Mouse (Mus musculus) lung, postnatal 0 days (tissue): ENCODE measurements at regions not wholly inside any gene's neighbourhood (a gene's known extent, or its start where the extent isn't known, plus 50 kb on each side); places are given as distances from the start of the nearest gene placed in this dataset.

Source experiments
- ATAC-seq: fragments of 200-750 bp; cut with Nextera tagmentation; 2 replicates; pipeline ENCODE4 v1.8.0; 2017; ENCODE audit warnings: moderate library complexity
- DNase-seq: peaks from one replicate; pipeline ENCODE4 v3.0.0-alpha.2; 2016; ENCODE audit warnings: low spot score
- H3K27ac ChIP-seq: fragments of 300-500 bp; sonication (generic); 2 replicates; pipeline ENCODE4 v1.5.1; 2014; ENCODE audit warnings: antibody characterized with exemption, mild to moderate bottlenecking, low read length, mixed read lengths
- H3K27me3 ChIP-seq: fragments of 300-500 bp; sonication (generic); replicated peaks from 2 replicates; pipeline ENCODE4 v1.6.1; 2014; ENCODE audit warnings: low read length, mixed read lengths; ENCODE audit not compliant: insufficient read depth
- H3K36me3 ChIP-seq: fragments of 300-500 bp; sonication (generic); 2 replicates; pipeline ENCODE4 v1.6.1; 2014; ENCODE audit warnings: low read length, mixed read lengths; ENCODE audit not compliant: insufficient read depth
- H3K4me1 ChIP-seq: fragments of 300-500 bp; sonication (generic); 2 replicates; pipeline ENCODE4 v1.6.1; 2014; ENCODE audit warnings: antibody characterized with exemption, low read depth, low read length, mixed read lengths; ENCODE audit not compliant: insufficient read depth
- H3K4me2 ChIP-seq: fragments of 300-500 bp; sonication (generic); replicated peaks from 2 replicates; pipeline ENCODE4 v1.6.1; 2014; ENCODE audit warnings: low read depth, mild to moderate bottlenecking, low read length, moderate library complexity, mixed read lengths
- H3K4me3 ChIP-seq: fragments of 300-500 bp; sonication (generic); 2 replicates; pipeline ENCODE4 v1.5.1; 2014; ENCODE audit warnings: low read depth, low read length
- H3K9ac ChIP-seq: fragments of 300-500 bp; sonication (generic); replicated peaks from 2 replicates; pipeline ENCODE4 v1.6.1; 2014; ENCODE audit warnings: low read depth, mild to moderate bottlenecking
- H3K9me3 ChIP-seq: fragments of 300-500 bp; sonication (generic); 2 replicates; pipeline ENCODE4 v1.6.1; 2016; ENCODE audit warnings: low read length, mixed read lengths
- CTCF ChIP-seq: IDR thresholded peaks from 2 replicates; pipeline ENCODE4 v1.5.1; 2016; ENCODE audit warnings: antibody characterized with exemption, mild to moderate bottlenecking
- EP300 ChIP-seq: IDR thresholded peaks from 2 replicates; pipeline ENCODE4 v1.6.1; 2016; ENCODE audit warnings: antibody characterized with exemption, mild to moderate bottlenecking, control low read depth
- WGBS: fragments of 180-500 bp; shearing (Covaris S2); extraction: QIAGEN DNeasy Blood & Tissue Kit; methylation state at CpG from one replicate; pipeline ENCODE4 v1.1.7; 2014; 5-methylcytosine and 5-hydroxymethylcytosine counted together

DNA sequence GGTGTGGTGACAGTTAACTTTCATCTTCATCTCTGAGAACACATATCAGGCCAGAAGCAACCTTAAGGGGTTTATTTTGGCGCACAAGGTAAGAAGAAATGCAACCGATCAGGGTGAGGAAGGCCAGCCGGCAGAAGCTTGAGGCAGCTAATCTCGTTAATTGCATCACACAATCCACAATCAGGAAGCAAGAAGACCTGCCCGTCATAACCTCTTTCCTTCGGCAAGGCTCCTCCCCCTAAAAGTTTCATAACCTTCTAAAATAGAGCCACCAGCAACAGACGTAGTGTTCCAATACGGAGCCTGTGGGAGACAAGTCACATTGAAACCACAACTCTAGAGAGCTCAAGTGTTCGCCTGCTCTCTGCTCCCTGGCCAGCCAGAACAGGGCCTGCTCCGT, 91.4 kb downstream of the Dyrk2 start:
- no peaks in the 10 kb centered on the region for H3K9me3 ChIP-seq
- ATAC-seq = no peak
- H3K4me2 ChIP-seq = no peak overlapping the region
- no peak for DNase-seq
- no peak for TF ChIP-seq CTCF
- TF ChIP-seq EP300 = no peak
- no peak overlapping the region for H3K27ac ChIP-seq
- no peaks in the 10 kb centered on the region for H3K36me3 ChIP-seq
- no peaks in the 10 kb centered on the region for H3K4me1 ChIP-seq
- 90% methylated on average over 10 of the region's 10 CpGs for WGBS
- no peak overlapping the region for H3K9ac ChIP-seq
- H3K27me3 ChIP-seq = no peaks in the 10 kb centered on the region
- H3K4me3 ChIP-seq = no peak overlapping the region

DNA sequence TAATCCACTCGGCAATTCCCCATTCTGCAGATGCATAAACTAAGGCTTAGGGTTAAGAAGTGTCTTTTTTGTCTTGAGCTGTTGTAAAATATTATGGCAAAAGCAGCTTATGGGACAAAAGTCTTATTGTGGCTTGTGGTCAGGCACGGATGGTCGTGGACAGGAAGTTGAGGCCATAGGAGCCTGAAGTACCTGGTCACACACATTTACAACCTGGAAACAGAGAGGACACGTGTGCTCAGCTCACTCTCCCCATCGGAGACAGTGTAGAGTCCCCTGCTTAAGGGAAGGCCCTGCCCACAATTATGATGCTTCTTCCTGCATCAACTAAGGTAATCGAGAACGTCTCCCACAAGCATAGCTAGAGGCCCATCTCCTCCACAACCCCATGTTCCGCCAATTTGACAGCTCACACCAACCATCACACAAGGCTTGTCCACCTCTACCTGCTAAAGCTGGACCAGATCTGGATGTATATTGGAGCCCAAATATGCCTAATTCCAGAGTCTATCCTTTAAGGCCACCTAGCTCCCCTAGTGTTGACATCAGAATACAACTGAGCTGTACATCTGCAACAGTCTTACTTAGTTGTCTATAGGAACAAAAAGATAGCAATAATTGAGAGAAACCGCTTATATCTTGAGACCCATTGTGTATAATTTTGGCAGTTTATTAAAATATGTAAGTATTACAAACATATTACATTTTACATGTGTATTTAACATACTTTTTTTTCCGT, 89.0 kb downstream of the Dyrk2 start:
- no peak overlapping the region for H3K27ac ChIP-seq
- ATAC-seq (no peak), DNase-seq (no peak)
- H3K9me3 ChIP-seq = no peaks in the 10 kb centered on the region
- no peaks in the 10 kb centered on the region for H3K27me3 ChIP-seq
- no peaks in the 10 kb centered on the region for H3K4me1 ChIP-seq
- no peak overlapping the region for H3K4me3 ChIP-seq
- WGBS = 85% methylated on average over 10 of the region's 10 CpGs
- no peak overlapping the region for H3K9ac ChIP-seq
- no peak for TF ChIP-seq EP300
- TF ChIP-seq CTCF = peak; percentile 10; the same call in 1 of the 2 replicates
- no peaks in the 10 kb centered on the region for H3K36me3 ChIP-seq
- no peak overlapping the region for H3K4me2 ChIP-seq

- Histone ChIP-seq H3K27ac (no peak overlapping the region), H3K4me1 (no peaks in the 10 kb centered on the region)
Observed at GRCm38 (mm10) chr10:118781811-118782232, 88.2 kb downstream of the Dyrk2 start.

DNA sequence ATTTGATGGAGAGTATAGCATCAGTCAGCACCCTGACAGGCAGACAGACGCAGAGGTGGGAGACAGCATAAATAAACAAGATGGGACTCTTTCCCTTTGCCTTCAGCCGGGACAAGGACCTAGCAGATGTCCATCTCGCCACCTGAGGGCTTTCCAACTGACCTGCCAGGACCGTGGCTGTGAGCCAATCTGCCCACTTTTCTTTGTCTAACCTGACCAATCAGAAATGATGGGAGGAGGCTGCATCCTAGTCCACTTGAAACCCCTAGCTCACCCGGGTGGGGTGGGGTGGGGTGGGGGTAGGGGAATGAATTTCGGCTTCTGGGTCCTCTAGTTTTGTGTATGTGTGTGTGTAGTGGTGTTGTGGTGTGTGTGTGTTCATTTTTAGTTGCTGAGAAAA, 87.4 kb downstream of the Dyrk2 start:
- TF ChIP-seq EP300 (no peak), CTCF (no peak)
- Histone ChIP-seq H3K9me3 (no peaks in the 10 kb centered on the region), H3K4me3 (no peak overlapping the region), H3K4me2 (no peak overlapping the region), H3K27me3 (no peaks in the 10 kb centered on the region), H3K4me1 (no peaks in the 10 kb centered on the region), H3K9ac (no peak overlapping the region), H3K27ac (no peak overlapping the region), H3K36me3 (no peaks in the 10 kb centered on the region)
- ATAC-seq = no peak
- WGBS = 47% methylated on average over 6 of the region's 6 CpGs
- no peak for DNase-seq

More at GRCm38 (mm10) chr10:118781811-118782232, 88.2 kb downstream of the Dyrk2 start:
- Histone ChIP-seq H3K9ac (no peak overlapping the region), H3K9me3 (no peaks in the 10 kb centered on the region), H3K36me3 (no peaks in the 10 kb centered on the region), H3K4me2 (no peak overlapping the region), H3K4me3 (no peak overlapping the region), H3K27me3 (no peaks in the 10 kb centered on the region)
- peak; percentile 50; the same call in 1 of the 2 replicates for ATAC-seq
- WGBS = 29% methylated on average over 10 of the region's 10 CpGs
- DNase-seq = no peak
- TF ChIP-seq CTCF (no peak), EP300 (no peak)

DNA sequence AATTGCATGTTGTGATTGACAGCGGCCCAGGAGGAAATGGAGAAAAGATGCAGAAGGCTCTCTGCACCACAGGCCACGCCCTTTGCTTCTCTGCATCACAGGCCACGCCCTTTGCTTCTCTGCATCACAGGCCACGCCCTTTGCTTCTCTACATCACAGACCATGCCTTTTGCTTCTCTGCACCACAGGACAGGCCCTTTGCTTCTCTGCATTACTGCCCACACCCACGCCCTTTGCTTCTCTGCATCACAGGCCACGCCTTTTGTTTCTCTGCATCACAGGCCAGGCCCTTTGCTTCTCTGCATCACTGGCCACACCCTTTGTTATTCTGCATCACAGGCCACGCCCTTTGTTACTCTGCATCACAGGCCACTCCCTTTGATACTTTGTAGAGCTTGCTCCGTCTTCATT, 82.7 kb downstream of the Dyrk2 start:
- no peak for TF ChIP-seq EP300
- TF ChIP-seq CTCF = no peak
- no peak for DNase-seq
- Histone ChIP-seq H3K27me3 (no peaks in the 10 kb centered on the region), H3K27ac (no peak overlapping the region), H3K4me3 (no peak overlapping the region), H3K9me3 (no peaks in the 10 kb centered on the region), H3K36me3 (no peaks in the 10 kb centered on the region), H3K4me2 (no peak overlapping the region), H3K9ac (no peak overlapping the region), H3K4me1 (no peaks in the 10 kb centered on the region)
- 85% methylated on average over 8 of the region's 8 CpGs for WGBS
- no peak for ATAC-seq

DNA sequence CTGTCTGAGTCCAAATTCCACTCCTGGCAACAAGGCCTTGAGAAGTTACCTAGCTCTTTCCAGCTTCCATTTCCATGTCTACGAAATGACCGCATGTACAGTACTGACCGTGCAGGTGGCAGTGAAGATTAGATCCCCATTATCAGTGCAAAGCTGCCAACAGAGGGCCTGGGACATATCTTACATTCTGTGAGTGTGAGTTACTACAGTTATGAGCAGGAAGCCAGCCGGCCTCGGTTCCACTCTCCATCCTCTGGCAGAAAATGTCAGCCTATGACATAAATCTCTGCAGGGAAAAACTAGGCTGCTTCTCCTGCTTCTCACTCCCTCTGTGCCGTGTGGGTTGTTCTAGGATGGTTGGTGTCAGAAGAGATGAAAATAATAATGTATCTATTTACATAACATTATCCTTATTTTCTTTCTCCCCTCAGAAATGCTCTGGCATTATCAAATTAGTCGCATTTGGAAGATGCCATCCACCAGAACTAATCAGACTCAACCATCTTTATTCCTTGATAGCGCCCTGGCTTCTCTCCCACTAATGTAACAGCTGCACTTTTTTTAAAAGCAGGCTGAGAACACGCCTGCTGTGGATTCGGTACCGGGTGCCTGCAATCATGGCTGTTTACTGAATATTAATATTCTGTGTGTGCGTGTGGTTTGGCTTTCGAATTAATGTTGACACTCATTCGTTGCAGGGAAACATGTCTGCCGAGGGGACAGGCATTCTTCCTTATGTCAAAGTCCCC, 77.5 kb downstream of the Dyrk2 start:
- ATAC-seq = no peak
- WGBS = 72% methylated on average over 15 of the region's 15 CpGs
- TF ChIP-seq CTCF (no peak), EP300 (no peak)

More for the DNA sequence above, 77.5 kb downstream of the Dyrk2 start:
- H3K4me1 ChIP-seq = no peaks in the 10 kb centered on the region
- no peaks in the 10 kb centered on the region for H3K9me3 ChIP-seq
- H3K27me3 ChIP-seq = no peaks in the 10 kb centered on the region
- no peak overlapping the region for H3K9ac ChIP-seq
- DNase-seq = no peak
- H3K4me2 ChIP-seq = no peak overlapping the region
- no peak overlapping the region for H3K27ac ChIP-seq
- H3K4me3 ChIP-seq = no peak overlapping the region
- no peaks in the 10 kb centered on the region for H3K36me3 ChIP-seq
